Mouse (Mus musculus): ENCODE measurements at regions not wholly inside any gene's neighbourhood (a gene's known extent, or its start where the extent isn't known, plus 50 kb on each side); places are given as distances from the start of the nearest gene placed in this dataset.
A peak's percentile ranks its signal among the peaks of the same experiment; 100 is the strongest.

DNA sequence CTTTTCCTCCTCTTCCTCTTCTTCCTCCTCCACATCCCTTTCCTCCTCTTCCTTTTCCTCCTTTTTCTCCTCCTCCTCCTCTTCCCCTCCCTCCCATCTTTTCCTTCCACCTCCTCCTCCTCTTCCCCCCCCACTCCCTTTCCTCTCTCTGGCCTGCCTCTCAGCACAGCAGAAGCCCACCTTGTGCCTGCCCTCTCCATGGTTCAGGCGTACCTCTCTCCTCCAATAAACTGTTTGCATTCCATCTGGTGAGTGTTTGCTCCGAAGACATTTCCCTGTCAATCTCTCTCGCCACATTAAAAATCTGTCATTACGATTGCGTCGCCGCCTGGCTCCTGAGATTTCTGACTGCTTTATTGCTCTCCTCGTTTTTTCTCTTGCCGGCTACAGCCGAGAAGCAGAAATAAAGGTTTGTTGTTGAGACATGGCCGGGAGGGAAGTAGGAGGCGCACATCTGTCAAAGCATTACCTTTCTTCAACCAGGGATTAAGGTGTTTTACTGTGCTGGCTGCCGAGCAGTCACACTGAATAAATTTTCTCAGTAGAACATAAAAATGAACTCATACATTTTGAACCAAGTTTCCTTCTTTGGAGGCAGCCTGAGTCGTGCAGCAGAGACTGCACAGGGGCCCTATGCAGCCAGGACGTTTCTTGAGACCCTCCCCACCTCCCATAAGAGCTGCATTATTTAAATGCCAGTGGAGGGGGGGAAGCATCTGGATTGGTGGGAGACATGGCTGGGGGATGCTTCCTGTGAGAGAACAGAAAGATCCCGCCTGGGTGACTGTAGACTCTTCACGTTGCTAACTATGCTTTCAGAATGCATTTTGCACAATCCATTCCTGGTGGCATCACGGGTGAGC is 376.3 kb upstream of the 3110018I06Rik start:
- DNase-seq (ENCODE audit: inconsistent ontology term), result no peak

GRCm38 (mm10) chr12:107118364-107118763 is 370.1 kb upstream of the 3110018I06Rik start:
- DNase-seq (ENCODE audit: inconsistent ontology term), result no peak

DNA sequence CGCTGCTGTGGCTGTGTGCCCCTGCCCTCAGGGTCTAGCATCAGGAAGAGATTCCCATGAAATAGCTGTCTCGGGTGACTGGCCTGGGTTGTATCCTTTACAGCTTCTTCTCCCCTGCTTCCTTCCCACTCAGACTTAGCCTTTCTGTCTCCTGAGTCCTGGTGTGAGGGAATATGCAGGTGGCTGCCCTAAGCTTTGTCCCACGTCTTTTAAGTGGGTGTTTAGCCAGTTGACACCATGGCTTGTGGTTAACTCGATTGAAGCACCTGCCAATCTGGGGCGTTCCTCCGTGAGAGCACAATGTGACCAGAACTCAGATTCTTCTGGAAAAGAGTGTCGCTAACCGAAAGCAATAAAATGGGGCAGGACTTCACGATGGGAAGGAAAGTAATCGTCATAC is 369.4 kb upstream of the 3110018I06Rik start:
- DNase-seq (ENCODE audit: inconsistent ontology term), result peak; percentile 35

GRCm38 (mm10) chr12:107120486-107121186 is 367.8 kb upstream of the 3110018I06Rik start:
- no peak for DNase-seq (ENCODE audit: inconsistent ontology term)

GRCm38 (mm10) chr12:107121990-107122389 is 366.4 kb upstream of the 3110018I06Rik start:
- no peak for DNase-seq (ENCODE audit: inconsistent ontology term)

GRCm38 (mm10) chr12:107123661-107124060 is 364.8 kb upstream of the 3110018I06Rik start:
- DNase-seq (ENCODE audit: inconsistent ontology term), result no peak

DNA sequence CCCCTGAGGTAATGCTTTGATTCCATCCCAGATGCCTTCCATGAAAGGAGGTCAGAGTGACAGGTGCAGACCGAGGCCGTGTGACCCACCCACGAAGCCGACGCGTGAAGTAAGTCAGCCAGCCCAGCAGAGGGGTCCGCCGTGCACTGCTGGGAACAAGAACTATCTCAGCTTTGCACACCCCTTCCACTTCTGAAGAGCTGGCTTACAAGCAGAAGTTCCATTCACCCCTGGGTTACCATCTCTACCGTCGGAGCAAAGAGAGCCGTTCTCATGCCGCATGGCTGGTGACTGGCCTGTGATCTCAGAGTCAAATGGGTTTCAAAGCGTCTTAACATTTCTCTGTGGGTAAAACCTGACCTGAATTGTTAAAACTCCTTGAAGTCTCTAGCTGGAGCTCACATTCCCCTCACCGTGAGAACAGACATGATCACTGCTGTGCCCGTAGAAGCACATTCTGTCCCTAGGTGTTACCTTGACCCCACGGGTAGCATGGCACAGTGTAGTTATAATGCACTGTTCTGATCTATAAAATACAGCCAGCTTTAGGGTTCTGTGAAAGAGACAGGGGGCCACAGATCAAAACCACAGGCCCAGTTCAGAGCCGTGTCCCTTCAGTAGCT is 364.1 kb upstream of the 3110018I06Rik start:
- DNase-seq (ENCODE audit: inconsistent ontology term), result no peak

- no peak for DNase-seq (ENCODE audit: inconsistent ontology term)
Measured at GRCm38 (mm10) chr12:107125201-107125600, 363.2 kb upstream of the 3110018I06Rik start.

GRCm38 (mm10) chr12:107126056-107126455 is 362.4 kb upstream of the 3110018I06Rik start:
- no peak for DNase-seq (ENCODE audit: inconsistent ontology term)

DNA sequence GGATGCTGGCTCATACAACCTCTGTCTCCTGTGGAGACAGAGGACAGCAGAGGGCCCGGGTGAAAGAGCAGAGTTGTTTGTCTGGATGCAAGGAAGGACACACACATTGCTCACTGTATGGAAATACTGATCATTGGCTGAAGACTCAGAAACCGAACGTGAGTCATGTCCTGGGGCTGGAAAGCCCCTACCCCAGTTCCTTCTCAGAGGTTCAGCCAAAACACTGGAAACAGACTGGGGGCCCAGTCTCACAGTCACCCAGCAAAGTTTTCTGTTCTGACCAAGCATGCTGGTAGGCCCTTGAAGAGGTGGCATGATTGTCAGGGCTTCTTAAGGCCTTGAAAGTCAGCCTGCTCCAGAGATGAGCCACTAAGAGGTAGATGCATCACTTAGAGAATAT is 360.8 kb upstream of the 3110018I06Rik start:
- no peak for DNase-seq (ENCODE audit: inconsistent ontology term)

DNA sequence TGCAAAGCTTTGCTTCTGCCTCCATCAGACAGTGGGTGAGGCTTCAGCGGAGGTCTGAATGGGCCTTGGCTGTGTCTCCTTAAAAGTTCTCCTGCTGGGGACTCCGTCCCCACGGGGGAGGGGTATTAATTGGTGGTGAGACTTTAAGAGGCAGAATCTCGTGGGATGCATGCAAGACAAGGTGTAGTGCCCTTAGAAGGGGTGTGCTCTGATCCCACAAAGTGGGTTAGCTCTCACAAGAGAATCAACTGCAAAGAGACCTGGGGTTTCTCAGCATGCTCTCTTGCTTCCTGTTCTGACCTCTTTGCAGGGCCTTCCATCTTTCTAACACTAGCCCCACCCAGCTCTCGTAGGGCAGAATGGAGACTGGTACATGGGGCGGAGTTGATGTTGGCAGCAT is 359.2 kb upstream of the 3110018I06Rik start:
- no peak for DNase-seq (ENCODE audit: inconsistent ontology term)

- DNase-seq (ENCODE audit: inconsistent ontology term), result no peak
Measured at GRCm38 (mm10) chr12:107131351-107131750, 357.1 kb upstream of the 3110018I06Rik start.

GRCm38 (mm10) chr12:107131841-107132240 is 356.6 kb upstream of the 3110018I06Rik start:
- DNase-seq (ENCODE audit: inconsistent ontology term), result no peak

- DNase-seq (ENCODE audit: inconsistent ontology term), result no peak
Measured at GRCm38 (mm10) chr12:107132501-107132900, 355.9 kb upstream of the 3110018I06Rik start.

- no peak for DNase-seq (ENCODE audit: inconsistent ontology term)
Measured at GRCm38 (mm10) chr12:107134353-107134752, 354.1 kb upstream of the 3110018I06Rik start.

DNA sequence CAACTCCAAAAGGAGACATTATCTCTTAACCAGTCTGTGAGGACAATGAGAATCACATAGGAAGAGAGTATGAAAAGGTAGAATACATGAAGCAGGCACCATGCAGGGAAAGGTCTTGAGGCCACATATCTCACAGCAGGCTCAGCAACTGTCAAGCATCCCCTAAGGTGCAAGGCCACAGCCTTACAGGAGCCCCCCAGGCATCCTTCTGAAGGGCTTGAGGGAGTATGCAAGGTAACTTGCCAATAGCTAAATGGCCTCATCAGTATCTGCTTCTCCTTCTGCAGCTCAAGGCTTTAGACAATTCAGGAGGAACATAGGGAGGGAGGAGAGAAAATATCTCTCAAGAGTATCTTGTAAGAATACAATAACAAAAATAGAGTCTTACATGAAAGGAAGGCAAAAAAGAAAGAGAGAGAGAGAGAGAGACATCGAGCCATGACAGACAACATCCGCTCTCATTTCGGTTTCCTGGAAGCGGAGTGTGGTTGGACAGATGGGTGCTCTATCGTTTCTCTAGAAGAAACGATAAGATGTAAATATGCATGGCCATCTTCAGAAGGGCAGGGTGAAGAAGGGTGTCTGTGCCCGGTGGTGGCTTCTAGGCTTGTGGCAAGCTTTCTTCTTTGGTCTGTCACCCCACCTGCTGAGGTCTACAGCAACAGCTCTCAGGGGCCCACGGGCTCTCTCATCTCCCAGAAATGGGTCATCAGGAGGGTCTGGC is 349.6 kb upstream of the 3110018I06Rik start:
- no peak for DNase-seq (ENCODE audit: inconsistent ontology term)

DNA sequence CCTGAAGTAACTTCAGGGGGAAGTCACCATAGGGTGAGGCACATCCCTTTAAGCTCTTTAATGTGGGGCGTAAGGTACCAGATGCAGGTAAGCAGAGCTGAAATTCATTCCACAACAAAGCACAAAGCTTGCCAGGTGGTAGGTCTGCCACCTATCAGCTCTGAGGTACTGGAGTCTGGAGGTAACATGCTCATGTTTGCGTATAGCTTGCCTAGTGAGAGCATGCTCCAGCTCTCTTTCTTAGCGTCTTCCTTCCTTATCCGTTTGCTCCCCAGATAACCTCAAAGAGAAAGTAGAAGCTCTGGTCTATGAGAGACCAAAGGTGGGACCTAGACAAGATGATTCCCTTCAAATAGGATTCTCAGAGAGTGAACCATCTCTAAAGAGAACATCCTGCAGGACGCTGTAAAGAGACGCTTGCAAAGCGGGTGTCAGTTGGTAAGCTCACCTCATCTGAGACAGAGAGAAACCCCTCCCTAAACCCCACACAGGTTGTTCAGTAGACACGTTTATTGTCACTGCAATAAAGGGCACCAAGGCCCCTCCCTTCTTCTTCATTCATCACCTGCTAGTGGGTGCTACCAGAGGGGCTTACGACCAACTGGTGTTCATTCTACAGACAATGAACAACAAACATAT is 347.4 kb upstream of the 3110018I06Rik start:
- no peak for DNase-seq (ENCODE audit: inconsistent ontology term)

DNA sequence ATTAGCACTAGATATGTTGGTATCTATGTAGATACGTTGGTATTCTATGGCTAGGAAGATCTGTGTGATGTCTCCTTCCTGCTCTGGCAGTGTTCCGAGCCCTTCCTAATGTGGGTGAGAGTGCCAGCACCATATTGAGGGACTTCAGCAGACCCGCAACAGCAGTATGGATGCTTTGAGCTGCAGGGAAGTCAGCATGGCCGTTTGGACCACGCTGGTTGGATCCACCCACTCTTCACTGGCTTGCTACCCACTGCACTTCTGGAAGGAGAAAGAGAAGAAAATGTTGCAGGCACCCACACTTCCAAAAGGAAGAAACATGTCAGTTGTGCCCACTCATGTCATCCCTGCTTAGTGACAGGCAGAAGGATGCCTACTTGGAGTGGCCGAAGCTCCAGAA is 346.2 kb upstream of the 3110018I06Rik start:
- DNase-seq (ENCODE audit: inconsistent ontology term), result no peak

DNA sequence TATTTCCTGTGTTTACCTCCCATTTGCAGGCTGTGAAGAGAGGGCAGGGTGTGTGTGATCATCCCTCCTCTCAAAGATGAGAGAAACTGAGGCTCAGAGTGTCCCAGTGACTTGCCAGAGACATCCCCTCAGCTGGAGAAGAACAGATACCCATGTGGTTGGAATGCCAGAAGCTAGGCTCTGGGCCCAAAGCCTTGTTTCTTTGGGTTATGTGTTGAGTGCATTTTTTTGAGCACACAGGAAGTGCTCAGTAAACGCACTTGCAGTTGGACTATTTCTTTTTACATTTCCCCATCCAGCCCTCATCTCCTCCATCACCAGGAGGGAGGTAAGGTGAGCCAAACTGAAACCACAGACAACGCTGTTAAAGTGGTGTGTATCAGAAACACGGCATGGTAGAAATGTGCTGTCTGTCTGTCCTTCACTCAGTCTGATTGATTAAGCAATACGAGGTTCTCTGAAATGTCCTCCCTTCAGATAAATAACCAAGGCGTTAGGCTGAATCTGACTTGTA is 341.8 kb upstream of the 3110018I06Rik start:
- no peak for DNase-seq (ENCODE audit: inconsistent ontology term)

GRCm38 (mm10) chr12:107148451-107148850 is 340.0 kb upstream of the 3110018I06Rik start:
- no peak for DNase-seq (ENCODE audit: inconsistent ontology term)

DNA sequence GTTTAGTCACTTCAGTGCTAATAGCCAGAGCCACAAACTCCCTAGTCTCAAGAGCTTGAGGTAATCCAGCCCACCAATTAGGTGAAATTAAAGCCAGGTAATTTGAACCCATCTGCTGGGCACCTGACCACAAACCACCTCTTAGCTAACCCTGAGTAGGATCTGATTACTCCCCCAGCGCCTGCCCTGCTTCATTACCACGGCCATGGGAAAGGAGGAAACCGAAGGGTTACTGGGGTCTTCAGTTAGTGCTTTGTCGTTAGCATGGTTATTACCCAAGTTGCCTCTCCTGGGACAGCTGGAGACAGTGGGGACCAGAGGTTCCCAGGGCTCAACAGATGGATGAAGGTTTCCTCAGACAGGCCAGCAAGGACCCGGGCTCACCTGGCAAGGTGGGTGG is 337.3 kb upstream of the 3110018I06Rik start:
- DNase-seq (ENCODE audit: inconsistent ontology term), result no peak

All from Muller cell, postnatal 12 days (primary cell).